ENCODE assay signal across 9 mouse cellular contexts in genomic region chr8:124250255-124250654, GRCm38 (mm10). TPM values are rescaled to one million over a fixed set of nuclear protein-coding genes. Genes with fewer than 3 reads are reported as not detected.
DNase-seq lines count a peak whose midpoint lies in the region; ATAC-seq and TF ChIP-seq lines count a peak whose summit lies in the region.
"Had no signal": no experiment of that assay in that cellular context is flagged by ENCODE, and none has a peak within 500 bp of the region (broad histone marks: within the 10 kb centered on the region; RNA-seq: fewer than 3 reads in every experiment).

No protein-coding gene starts in this region.

- no peak for TF ChIP-seq CTCF in cerebellum, adult 2 months (IDR thresholded peaks at IDR 0.05; ENCODE audit: borderline replicate concordance, insufficient read depth, low read depth, low read length)

- H3K27ac ChIP-seq in forebrain, embryonic 12.5 days = peak overlapping the region; percentile 65
- no peak overlapping the region for H3K27ac ChIP-seq in forebrain, embryonic 15.5 days (replicated peaks)
- H3K27ac ChIP-seq in lung, embryonic 16.5 days (ENCODE audit: low read length) = peak overlapping the region; percentile 28; the same call in 1 of the 2 replicates
- no peak overlapping the region for H3K27ac ChIP-seq in cerebellum, adult 2 months (ENCODE audit: insufficient read depth, low read length)
- H3K27ac ChIP-seq: layer of hippocampus, adult 2 months had no signal

- no peak for ATAC-seq in forebrain, embryonic 12.5 days (ENCODE audit: low FRiP score)
- no peak for ATAC-seq in forebrain, embryonic 15.5 days (replicated peaks)
- peak; percentile 20; the same call in 1 of the 2 replicates for ATAC-seq in lung, embryonic 16.5 days (ENCODE audit: low read depth)
- 0 out of 2 replicates have a peak, but pooled peaks have one; percentile 9 for ATAC-seq in granulocyte monocyte progenitor cell, adult 5-6 weeks (replicated peaks; ENCODE audit: poor library complexity, severe bottlenecking)
- peak; percentile 65 for ATAC-seq in megakaryocyte progenitor cell, adult 5-6 weeks (replicated peaks; ENCODE audit: poor library complexity)

- H3K4me1 ChIP-seq in forebrain, embryonic 12.5 days = peaks cover 36% of the 10 kb centered on the region
- H3K4me1 ChIP-seq in forebrain, embryonic 15.5 days = peaks cover 36% of the 10 kb centered on the region
- H3K4me1 ChIP-seq in lung, embryonic 16.5 days (replicated peaks; ENCODE audit: control insufficient read depth, insufficient read depth, low read length) = peaks cover 36% of the 10 kb centered on the region
- peaks cover 59% of the 10 kb centered on the region for H3K4me1 ChIP-seq in cerebellum, adult 2 months (ENCODE audit: control insufficient read depth, insufficient read depth, low read length)

- 0 out of 2 replicates have a peak, but pooled peaks cover 3% of the 10 kb centered on the region for H3K36me3 ChIP-seq in forebrain, embryonic 12.5 days (replicated peaks)
- no peaks in the 10 kb centered on the region for H3K36me3 ChIP-seq in forebrain, embryonic 15.5 days
- H3K36me3 ChIP-seq in lung, embryonic 16.5 days (ENCODE audit: control insufficient read depth, insufficient read depth, low read length) = no peaks in the 10 kb centered on the region

- H3K4me3 ChIP-seq in forebrain, embryonic 12.5 days (replicated peaks) = no peak overlapping the region
- no peak overlapping the region for H3K4me3 ChIP-seq in forebrain, embryonic 15.5 days
- H3K4me3 ChIP-seq in lung, embryonic 16.5 days (ENCODE audit: low read length) = no peak overlapping the region
- no peak overlapping the region for H3K4me3 ChIP-seq in cerebellum, adult 2 months (replicated peaks; ENCODE audit: insufficient read depth, low read depth, low read length)
- H3K4me3 ChIP-seq: layer of hippocampus, adult 2 months had no signal

- TF ChIP-seq POLR2A in cerebellum, adult 2 months (IDR thresholded peaks at IDR 0.05; ENCODE audit: borderline replicate concordance, insufficient read depth, low read length) = no peak

- no peak overlapping the region for H3K9ac ChIP-seq in forebrain, embryonic 12.5 days
- H3K9ac ChIP-seq in forebrain, embryonic 15.5 days (replicated peaks) = no peak overlapping the region
- H3K9ac ChIP-seq in lung, embryonic 16.5 days (ENCODE audit: low read length) = peak overlapping the region; percentile 19; the same call in 1 of the 2 replicates

- no peak overlapping the region for H3K4me2 ChIP-seq in forebrain, embryonic 12.5 days
- H3K4me2 ChIP-seq in forebrain, embryonic 15.5 days (replicated peaks) = no peak overlapping the region
- no peak overlapping the region for H3K4me2 ChIP-seq in lung, embryonic 16.5 days (ENCODE audit: low read depth, low read length)

- no peak for DNase-seq in lung, postnatal 36 days
- no peak for DNase-seq in cerebellum, adult 2 months
- no peak for DNase-seq in adrenal gland, postnatal 25 days

- H3K27me3 ChIP-seq in forebrain, embryonic 12.5 days = no peaks in the 10 kb centered on the region
- no peaks in the 10 kb centered on the region for H3K27me3 ChIP-seq in forebrain, embryonic 15.5 days
- H3K27me3 ChIP-seq in lung, embryonic 16.5 days (ENCODE audit: control insufficient read depth, insufficient read depth, low read depth, low read length) = no peaks in the 10 kb centered on the region
- H3K27me3 ChIP-seq in cerebellum, adult 2 months (ENCODE audit: control insufficient read depth, insufficient read depth, low read length) = no peaks in the 10 kb centered on the region

- 53% methylated on average over 3 of the region's 3 CpGs for WGBS in forebrain, embryonic 12.5 days
- WGBS in forebrain, embryonic 15.5 days = 34% methylated on average over 3 of the region's 3 CpGs
- 13% methylated on average over 3 of the region's 3 CpGs for whole genome bisulfite sequencing in lung, embryonic 16.5 days
- 73% methylated on average over 3 of the region's 3 CpGs for WGBS in cerebellum, adult 2 months

- no peaks in the 10 kb centered on the region for H3K9me3 ChIP-seq in forebrain, embryonic 12.5 days
- H3K9me3 ChIP-seq in forebrain, embryonic 15.5 days = no peaks in the 10 kb centered on the region
- no peaks in the 10 kb centered on the region for H3K9me3 ChIP-seq in lung, embryonic 16.5 days (ENCODE audit: control insufficient read depth, low read length)

RNA-seq across cellular contexts. Expression of gene Galnt2, which starts 19.1 kb away (rescaled TPM):
- 62.5 and 71.8 TPM in 2 replicates for polyA plus RNA-seq in forebrain, embryonic 12.5 days (2016; fragmentation: Nextera tagmentation; extraction: Ambion mirVana)
- 54.2 and 56.3 TPM in 2 replicates for polyA plus RNA-seq in forebrain, embryonic 15.5 days (2015; fragmentation: Nextera tagmentation; extraction: Ambion mirVana)
- polyA plus RNA-seq in lung, embryonic 16.5 days (2015; fragmentation: Nextera tagmentation; extraction: Ambion mirVana) = 36.8 and 46.4 TPM in 2 replicates
- 25.6 and 48.0 TPM in 2 replicates for total RNA-seq in granulocyte monocyte progenitor cell, adult 5-6 weeks (2014; fragmentation: Nextera tagmentation)
- 20.4 and 32.7 TPM in 2 replicates for total RNA-seq in granulocyte monocyte progenitor cell, adult 5-6 weeks (2017)
- total RNA-seq in megakaryocyte progenitor cell, adult 5-6 weeks (2015) = 50.8 and 51.2 TPM in 2 replicates
- 20.9 and 36.1 TPM in 2 replicates for total RNA-seq in megakaryocyte progenitor cell, adult 5-6 weeks (2017)
- 22.6 and 23.8 TPM in 2 replicates for polyA plus RNA-seq in cerebellum, adult 2 months (2012; rRNA removed)
- 33.5 and 60.5 TPM in 2 replicates for total RNA-seq in adrenal gland, postnatal 25 days (2021)

Comparison
In these comparisons a context has a peak if more than half of its experiments do, and no peak if none do; other contexts are left out.
1. H3K27ac ChIP-seq: peak in forebrain, embryonic 12.5 days (single experiment) and lung, embryonic 16.5 days (single experiment); none in forebrain, embryonic 15.5 days (single experiment) and cerebellum, adult 2 months (single experiment).
2. ATAC-seq: peak in lung, embryonic 16.5 days (single experiment), granulocyte monocyte progenitor cell, adult 5-6 weeks (single experiment) and megakaryocyte progenitor cell, adult 5-6 weeks (single experiment); none in forebrain, embryonic 12.5 days (single experiment) and forebrain, embryonic 15.5 days (single experiment).